Mouse (Mus musculus) MEL (cell line): Measurements from ENCODE around the gene Creb3l2. TPM values are rescaled to one million over a fixed set of nuclear protein-coding genes. Genes with fewer than 3 reads are reported as not detected.

Experiments
- DNase-seq: peaks from one replicate; pipeline ENCODE4 v3.0.0; 2011; ENCODE audit warnings: low read depth, low spot score
- H3K27ac ChIP-seq: 2 replicates; pipeline ENCODE4 v1.5.1; 2012; ENCODE audit warnings: low read depth, mild to moderate bottlenecking, control low read depth, low read length, moderate library complexity; ENCODE audit not compliant: control insufficient read depth
- H3K27me3 ChIP-seq, 2 experiments: fragments of 150-350 bp in 1 of 2; sonication (generic) in 1 of 2; 2 replicates each; pipeline ENCODE4 v1.6.1; 2012; ENCODE audit warnings: low read length in 2 of 2, mild to moderate bottlenecking in 2 of 2, improper control_type of control experiment in 1 of 2, moderate library complexity in 1 of 2; ENCODE audit not compliant: insufficient read depth in 2 of 2, control insufficient read depth in 1 of 2
- H3K36me3 ChIP-seq, 2 experiments: 2 replicates each; pipeline ENCODE4 v1.6.1; 2012 to 2014; ENCODE audit warnings: low read length in 2 of 2, improper control_type of control experiment in 1 of 2, inconsistent platforms in 1 of 2, mild to moderate bottlenecking in 1 of 2; ENCODE audit not compliant: insufficient read depth in 2 of 2, control insufficient read depth in 1 of 2
- H3K4me1 ChIP-seq, 2 experiments: fragments of 150-350 bp in 1 of 2; sonication (generic) in 1 of 2; 2 replicates each; pipeline ENCODE4 v1.6.1; 2012; ENCODE audit warnings: low read length in 2 of 2, improper control_type of control experiment in 1 of 2, mild to moderate bottlenecking in 1 of 2; ENCODE audit not compliant: insufficient read depth in 2 of 2, control insufficient read depth in 1 of 2
- H3K4me3 ChIP-seq, 2 experiments: fragments of 150-350 bp in 1 of 2; sonication (generic) in 1 of 2; 2 replicates each; pipeline ENCODE4 v1.5.1; 2012; ENCODE audit warnings: low read depth in 2 of 2, low read length in 2 of 2, mild to moderate bottlenecking in 2 of 2, moderate library complexity in 2 of 2, control low read depth in 1 of 2, improper control_type of control experiment in 1 of 2; ENCODE audit not compliant: control insufficient read depth in 1 of 2, insufficient read depth in 1 of 2
- H3K79me2 ChIP-seq: 2 replicates; pipeline ENCODE4 v1.6.1; 2012; ENCODE audit warnings: mild to moderate bottlenecking, low read length, moderate library complexity; ENCODE audit not compliant: control insufficient read depth, poor library complexity, insufficient read depth
- H3K9ac ChIP-seq: 2 replicates; pipeline ENCODE4 v1.6.1; 2012; ENCODE audit warnings: low read depth, mild to moderate bottlenecking, control low read depth, low read length, moderate library complexity; ENCODE audit not compliant: control insufficient read depth, poor library complexity, severe bottlenecking
- H3K9me3 ChIP-seq: fragments of 150-350 bp; sonication (generic); replicated peaks from 2 replicates; pipeline ENCODE4 v1.6.1; 2012; ENCODE audit warnings: mild to moderate bottlenecking, low read length, improper control_type of control experiment, moderate library complexity; ENCODE audit not compliant: insufficient read depth
- BHLHE40 ChIP-seq: IDR thresholded peaks from 2 replicates; pipeline ENCODE4 v1.6.1; 2012; ENCODE audit warnings: low read depth, mild to moderate bottlenecking, inconsistent platforms, low read length, improper control_type of control experiment, borderline replicate concordance
- CHD1 ChIP-seq: IDR thresholded peaks from 2 replicates; pipeline ENCODE4 v1.6.1; 2012; ENCODE audit warnings: low read depth, mild to moderate bottlenecking, inconsistent platforms, low read length, improper control_type of control experiment
- CHD2 ChIP-seq: IDR thresholded peaks from 2 replicates; pipeline ENCODE4 v1.6.1; 2011; ENCODE audit warnings: low read length, improper control_type of control experiment
- CTCF ChIP-seq, 3 experiments: IDR thresholded peaks in 2 of 3; conservative IDR thresholded peaks in 1 of 3; 2 replicates each; pipeline ENCODE4 v1.5.1; 2011 to 2012; ENCODE audit warnings: low read length in 3 of 3, low read depth in 2 of 3, mild to moderate bottlenecking in 2 of 3, improper control_type of control experiment in 1 of 3, inconsistent platforms in 1 of 3, mixed read lengths in 1 of 3, moderate library complexity in 1 of 3; ENCODE audit not compliant: control insufficient read depth in 1 of 3, insufficient read depth in 1 of 3, poor library complexity in 1 of 3, severe bottlenecking in 1 of 3
- ELF1 ChIP-seq: IDR thresholded peaks from 2 replicates; pipeline ENCODE4 v1.6.1; 2014; ENCODE audit warnings: low read depth, mild to moderate bottlenecking, inconsistent platforms, low read length, improper control_type of control experiment, moderate library complexity
- ETS1 ChIP-seq: IDR thresholded peaks from 2 replicates; pipeline ENCODE4 v1.6.1; 2012; ENCODE audit warnings: low read depth, mild to moderate bottlenecking, inconsistent platforms, low read length, improper control_type of control experiment, moderate library complexity
- GATA1 ChIP-seq: IDR thresholded peaks from 2 replicates; pipeline ENCODE4 v1.6.1; 2011; ENCODE audit warnings: low read depth, low read length, improper control_type of control experiment
- HCFC1 ChIP-seq: IDR thresholded peaks from 2 replicates; pipeline ENCODE4 v1.6.1; 2012; ENCODE audit warnings: low read depth, mild to moderate bottlenecking, inconsistent platforms, low read length, improper control_type of control experiment, moderate library complexity
- JUND ChIP-seq: IDR thresholded peaks from 2 replicates; pipeline ENCODE4 v1.6.1; 2011; ENCODE audit warnings: low read depth, mild to moderate bottlenecking, improper control_type of control experiment, low read length
- MAZ ChIP-seq: IDR thresholded peaks from 2 replicates; pipeline ENCODE4 v1.6.1; 2012; ENCODE audit warnings: low read depth, mild to moderate bottlenecking, inconsistent platforms, low read length, improper control_type of control experiment
- MEF2A ChIP-seq: IDR thresholded peaks from 2 replicates; pipeline ENCODE4 v1.6.1; 2014; ENCODE audit warnings: low read depth, mild to moderate bottlenecking, inconsistent platforms, low read length, improper control_type of control experiment; ENCODE audit not compliant: poor library complexity, insufficient replicate concordance, severe bottlenecking; ENCODE audit errors: extremely low read depth
- MXI1 ChIP-seq: IDR thresholded peaks from 2 replicates; pipeline ENCODE4 v1.6.1; 2011; ENCODE audit warnings: mild to moderate bottlenecking, low read depth, low read length, improper control_type of control experiment
- MYB ChIP-seq: IDR thresholded peaks from 2 replicates; pipeline ENCODE4 v1.6.1; 2011; ENCODE audit warnings: mild to moderate bottlenecking, low read depth, low read length, improper control_type of control experiment
- NRF1 ChIP-seq: IDR thresholded peaks from 2 replicates; pipeline ENCODE4 v1.6.1; 2014; ENCODE audit warnings: low read depth, mild to moderate bottlenecking, inconsistent platforms, low read length, improper control_type of control experiment, moderate library complexity; ENCODE audit not compliant: poor library complexity, insufficient read depth, severe bottlenecking
- POLR2A ChIP-seq, 2 experiments: IDR thresholded peaks; 2 replicates each; pipeline ENCODE4 v1.6.1; 2011 to 2012; ENCODE audit warnings: low read length in 2 of 2, mild to moderate bottlenecking in 2 of 2, control low read depth in 1 of 2, improper control_type of control experiment in 1 of 2, low read depth in 1 of 2, moderate library complexity in 1 of 2; ENCODE audit not compliant: control insufficient read depth in 1 of 2, insufficient read depth in 1 of 2, poor library complexity in 1 of 2
- POLR2AphosphoS2 ChIP-seq: IDR thresholded peaks from 2 replicates; pipeline ENCODE4 v1.6.1; 2011; ENCODE audit warnings: low read length, improper control_type of control experiment
- POLR2AphosphoS5 ChIP-seq: IDR thresholded peaks from 2 replicates; pipeline ENCODE4 v1.6.1; 2012; ENCODE audit warnings: low read depth, borderline replicate concordance, mild to moderate bottlenecking, inconsistent platforms, low read length, moderate library complexity, mixed read lengths
- RCOR1 ChIP-seq: IDR thresholded peaks from 2 replicates; pipeline ENCODE4 v1.6.1; 2012; ENCODE audit warnings: low read depth, mild to moderate bottlenecking, inconsistent platforms, low read length, improper control_type of control experiment
- SMC3 ChIP-seq: IDR thresholded peaks from 2 replicates; pipeline ENCODE4 v1.6.1; 2011; ENCODE audit warnings: low read depth, low read length, improper control_type of control experiment
- TAL1 ChIP-seq: IDR thresholded peaks from 2 replicates; pipeline ENCODE4 v1.6.1; 2012; ENCODE audit warnings: mild to moderate bottlenecking, inconsistent platforms, low read length, moderate library complexity, mixed read lengths
- TBP ChIP-seq: IDR thresholded peaks from 2 replicates; pipeline ENCODE4 v1.8.0; 2011; ENCODE audit warnings: low read depth, low read length, improper control_type of control experiment
- TCF12 ChIP-seq: IDR thresholded peaks from 2 replicates; pipeline ENCODE4 v1.6.1; 2014; ENCODE audit warnings: low read depth, mild to moderate bottlenecking, inconsistent platforms, low read length, improper control_type of control experiment, moderate library complexity
- UBTF ChIP-seq: IDR thresholded peaks from 2 replicates; pipeline ENCODE4 v1.6.1; 2012; ENCODE audit warnings: low read depth, mild to moderate bottlenecking, inconsistent platforms, low read length, improper control_type of control experiment, moderate library complexity, borderline replicate concordance; ENCODE audit not compliant: insufficient read depth
- USF2 ChIP-seq, 2 experiments: IDR thresholded peaks; 2 replicates each; pipeline ENCODE4 v1.6.1; 2011 to 2012; ENCODE audit warnings: improper control_type of control experiment in 2 of 2, low read length in 2 of 2, borderline replicate concordance in 1 of 2, inconsistent platforms in 1 of 2, low read depth in 1 of 2, mild to moderate bottlenecking in 1 of 2; ENCODE audit not compliant: insufficient read depth in 1 of 2
- ZC3H11A ChIP-seq: IDR thresholded peaks from 2 replicates; pipeline ENCODE4 v1.6.1; 2012; ENCODE audit warnings: low read depth, mild to moderate bottlenecking, inconsistent platforms, low read length, improper control_type of control experiment
- ZMIZ1 ChIP-seq: IDR thresholded peaks from 2 replicates; pipeline ENCODE4 v1.6.1; 2012; ENCODE audit warnings: low read depth, mild to moderate bottlenecking, inconsistent platforms, low read length, improper control_type of control experiment, moderate library complexity
- polyA plus RNA-seq, 2 experiments: library from polyadenylated mRNA; stranded (reverse) in 1 of 2; unstranded in 1 of 2; fragments of >175 nt in 1 of 2; fragments of >200 nt in 1 of 2; gene quantifications; 2 replicates each; pipeline versions ENCODE4 v1.2.1 to v1.2.4; 2012; ENCODE audit warnings: low replicate concordance in 2 of 2, low read depth in 1 of 2; ENCODE audit not compliant: insufficient read length in 2 of 2, insufficient read depth in 1 of 2, missing spikeins in 1 of 2
- total RNA-seq: library from RNA; depleted of rRNA; stranded (reverse); fragments of 300-350 nt; gene quantifications from 2 replicates; pipeline ENCODE4 v1.2.3, GENCODE M21; 2012

Creb3l2 gene
- total and polyA plus RNA-seq, 3 experiments = not detected

DNA sequence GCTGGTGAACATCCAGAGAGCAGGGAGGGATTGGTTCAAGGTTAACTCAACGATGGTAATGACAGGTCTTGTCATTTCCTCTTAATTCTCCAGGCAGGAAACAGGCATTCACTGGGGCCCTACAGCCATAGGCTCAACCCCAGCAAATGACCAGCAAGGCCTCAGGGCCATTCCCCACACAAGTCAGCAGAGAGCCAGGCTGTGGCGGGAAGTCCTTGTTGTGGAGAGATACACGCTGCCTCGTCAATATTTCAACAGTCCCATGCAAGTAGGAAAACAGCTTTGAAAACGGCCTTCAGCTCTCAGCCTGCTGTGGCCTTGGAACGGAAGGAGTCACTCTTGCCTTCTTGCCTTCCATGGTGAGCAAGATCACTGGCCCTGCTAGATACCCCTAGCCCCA is 6.6 kb downstream of the Creb3l2 start:
- H3K9me3 ChIP-seq = no peaks in the 10 kb centered on the region
- H3K79me2 ChIP-seq = no peaks in the 10 kb centered on the region
- no peaks in the 10 kb centered on the region for H3K36me3 ChIP-seq
- no peaks in the 10 kb centered on the region for H3K4me1 ChIP-seq
- H3K27ac ChIP-seq = no peak overlapping the region
- TF ChIP-seq BHLHE40 (no peak), NRF1 (no peak), ELF1 (no peak)
- H3K4me3 ChIP-seq = no peak overlapping the region
- H3K9ac ChIP-seq = no peak overlapping the region
- no peak for DNase-seq
- no peaks in the 10 kb centered on the region for H3K27me3 ChIP-seq

DNA sequence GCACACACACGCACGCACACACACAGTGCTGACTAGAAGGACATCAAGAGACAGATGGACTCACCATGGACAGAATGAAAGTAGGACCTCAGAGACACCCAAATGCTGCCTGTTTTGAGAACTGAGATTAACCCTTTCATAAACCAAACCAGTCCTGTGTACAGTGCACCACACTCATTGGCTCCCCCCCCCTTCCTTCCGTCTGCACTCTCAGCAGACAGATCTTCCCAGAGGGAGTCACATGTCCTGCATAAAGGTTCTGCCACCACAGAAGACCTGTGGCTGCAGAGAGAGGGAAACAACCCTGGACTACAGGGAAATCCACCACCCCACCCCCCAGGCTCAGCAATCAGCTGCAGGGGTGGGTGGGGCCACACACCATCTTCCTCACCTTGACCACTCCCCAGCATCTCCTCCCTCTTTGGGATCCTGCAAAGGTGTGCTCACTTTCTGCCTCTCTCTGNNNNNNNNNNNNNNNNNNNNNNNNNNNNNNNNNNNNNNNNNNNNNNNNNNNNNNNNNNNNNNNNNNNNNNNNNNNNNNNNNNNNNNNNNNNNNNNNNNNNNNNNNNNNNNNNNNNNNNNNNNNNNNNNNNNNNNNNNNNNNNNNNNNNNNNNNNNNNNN is 12.0 kb downstream of the Creb3l2 start:
- H3K27ac ChIP-seq = no peak overlapping the region
- TF ChIP-seq ZC3H11A (no peak), TAL1 (no peak), MAZ (no peak), SMC3 (no peak), ETS1 (no peak), USF2 (IDR thresholded peaks at IDR 0.05; ENCODE audit: borderline replicate concordance in 1 of 2, insufficient read depth in 1 of 2, low read depth in 1 of 2, low read length in 2 of 2) (no peak), MEF2A (no peak), CHD2 (no peak), MXI1 (no peak), UBTF (no peak), ELF1 (no peak), GATA1 (no peak), BHLHE40 (no peak)
- TF ChIP-seq, all 39 proteins: peak for 0
- no peaks in the 10 kb centered on the region for H3K36me3 ChIP-seq
- H3K4me1 ChIP-seq = no peaks in the 10 kb centered on the region
- H3K9ac ChIP-seq = no peak overlapping the region
- no peaks in the 10 kb centered on the region for H3K9me3 ChIP-seq
- H3K27me3 ChIP-seq = no peaks in the 10 kb centered on the region
- H3K79me2 ChIP-seq = no peaks in the 10 kb centered on the region
- H3K4me3 ChIP-seq = no peak overlapping the region
- DNase-seq = no peak

DNA sequence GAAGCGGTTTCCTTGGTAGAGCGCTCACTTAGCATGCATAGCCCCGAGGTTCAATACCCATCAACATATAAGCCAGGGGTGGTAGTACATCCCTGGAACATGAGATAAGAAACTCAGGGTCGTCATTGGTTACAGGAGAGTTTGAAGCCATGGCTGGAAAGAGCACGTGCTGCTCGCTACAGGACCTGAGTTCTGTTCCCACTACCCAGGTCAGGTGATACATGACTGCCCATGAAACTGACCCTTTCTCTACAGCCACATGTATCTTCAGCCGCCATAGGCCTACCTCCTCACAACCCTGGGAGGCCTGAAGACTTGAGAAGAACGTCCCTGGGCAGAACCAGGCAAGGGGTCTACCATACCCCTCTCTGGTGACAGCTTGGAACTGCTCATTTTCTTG is 13.0 kb downstream of the Creb3l2 start:
- Histone ChIP-seq H3K36me3 (no peaks in the 10 kb centered on the region), H3K9ac (no peak overlapping the region), H3K79me2 (no peaks in the 10 kb centered on the region), H3K27me3 (no peaks in the 10 kb centered on the region), H3K4me3 (no peak overlapping the region), H3K9me3 (no peaks in the 10 kb centered on the region), H3K27ac (no peak overlapping the region), H3K4me1 (no peaks in the 10 kb centered on the region)
- TF ChIP-seq JUND (no peak), POLR2A (IDR thresholded peaks at IDR 0.05; ENCODE audit: control insufficient read depth in 1 of 2, insufficient read depth in 1 of 2, low read depth in 1 of 2, low read length in 2 of 2, poor library complexity in 1 of 2) (no peak), CTCF (IDR thresholded peaks at IDR 0.05 in 2 of 3, conservative IDR thresholded peaks at IDR 0.05 in 1 of 3; ENCODE audit: control insufficient read depth in 1 of 3, insufficient read depth in 1 of 3, low read depth in 2 of 3, low read length in 3 of 3, poor library complexity in 1 of 3, severe bottlenecking in 1 of 3) (no peak), TCF12 (no peak), MAZ (no peak), CHD2 (no peak), HCFC1 (no peak), TBP (no peak), RCOR1 (no peak), MYB (no peak), SMC3 (no peak), POLR2AphosphoS2 (no peak), POLR2AphosphoS5 (no peak), ZMIZ1 (no peak), GATA1 (no peak), NRF1 (no peak), CHD1 (no peak)
- no peak for DNase-seq
